Mouse (Mus musculus) lung, embryonic 16.5 days (tissue): Measurements from ENCODE around the gene 0610030E20Rik. TPM values are rescaled to one million over a fixed set of nuclear protein-coding genes. Genes with fewer than 3 reads are reported as not detected.
A peak's percentile ranks its signal among the peaks of the same experiment; 100 is the strongest.

Experiments used
- ATAC-seq: fragments of 200-750 bp; cut with Nextera tagmentation; 2 replicates; pipeline ENCODE4 v1.8.0; 2017; ENCODE audit warnings: low read depth, mild to moderate bottlenecking, moderate library complexity
- H3K27ac ChIP-seq: fragments of 300-500 bp; sonication (generic); 2 replicates; pipeline ENCODE4 v1.5.1; 2014; ENCODE audit warnings: mild to moderate bottlenecking, control low read depth, low read length
- H3K27me3 ChIP-seq: fragments of 300-500 bp; sonication (generic); 2 replicates; pipeline ENCODE4 v1.6.1; 2014; ENCODE audit warnings: low read depth, low read length, mixed read lengths; ENCODE audit not compliant: control insufficient read depth, insufficient read depth
- H3K36me3 ChIP-seq: fragments of 300-500 bp; sonication (generic); 2 replicates; pipeline ENCODE4 v1.6.1; 2014; ENCODE audit warnings: low read length; ENCODE audit not compliant: control insufficient read depth, insufficient read depth
- H3K4me1 ChIP-seq: fragments of 300-500 bp; sonication (generic); replicated peaks from 2 replicates; pipeline ENCODE4 v1.6.1; 2014; ENCODE audit warnings: low read length, mixed read lengths; ENCODE audit not compliant: control insufficient read depth, insufficient read depth
- H3K4me2 ChIP-seq: fragments of 300-500 bp; sonication (generic); 2 replicates; pipeline ENCODE4 v1.6.1; 2014; ENCODE audit warnings: low read depth, low read length, control low read depth
- H3K4me3 ChIP-seq: fragments of 300-500 bp; sonication (generic); 2 replicates; pipeline ENCODE4 v1.5.1; 2014; ENCODE audit warnings: mild to moderate bottlenecking, low read length, control low read depth
- H3K9ac ChIP-seq: fragments of 300-500 bp; sonication (generic); 2 replicates; pipeline ENCODE4 v1.6.1; 2014; ENCODE audit warnings: low read length, control low read depth
- H3K9me3 ChIP-seq: fragments of 300-500 bp; sonication (generic); 2 replicates; pipeline ENCODE4 v1.6.1; 2016; ENCODE audit warnings: low read length; ENCODE audit not compliant: control insufficient read depth
- WGBS: fragments of 180-500 bp; shearing (Covaris S2); extraction: QIAGEN DNeasy Blood & Tissue Kit; methylation state at CpG from one replicate; pipeline ENCODE4 v1.1.7; 2014; 5-methylcytosine and 5-hydroxymethylcytosine counted together
- polyA plus RNA-seq: library from polyadenylated mRNA; unstranded; fragments of >200 nt; fragmentation: Nextera tagmentation; extraction: Ambion mirVana; gene quantifications from 2 replicates; pipeline ENCODE4 v1.2.1, GENCODE M21; 2015

0610030E20Rik gene
- polyA plus RNA-seq, 1 experiment from 2014 or later = 33.2 TPM

DNA sequence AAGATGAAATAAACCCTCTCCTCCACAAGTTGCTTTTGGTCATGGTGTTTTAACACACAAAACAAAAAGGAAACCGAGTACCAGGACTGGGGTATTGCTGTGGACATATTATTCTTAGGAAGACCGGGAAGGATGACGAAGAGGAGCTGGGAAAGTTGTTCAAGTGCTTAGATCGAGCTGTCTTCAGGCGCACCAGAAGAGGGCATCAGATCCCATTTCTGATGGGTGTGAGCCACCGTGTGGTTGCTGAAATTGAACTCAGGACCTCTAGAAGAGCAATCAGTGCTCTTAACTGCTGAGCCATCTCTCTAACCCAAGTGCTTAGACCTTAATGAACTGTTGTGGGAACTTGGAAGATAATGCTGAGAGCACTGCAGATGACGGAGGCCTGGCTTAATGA is 16.9 kb downstream of the 0610030E20Rik start:
- H3K27me3 ChIP-seq = no peaks in the 10 kb centered on the region
- no peak for ATAC-seq
- H3K27ac ChIP-seq = no peak overlapping the region
- no peak overlapping the region for H3K4me2 ChIP-seq
- WGBS = 37% methylated on average over 7 of the region's 7 CpGs
- H3K4me1 ChIP-seq = peaks cover 24% of the 10 kb centered on the region
- peaks cover 7% of the 10 kb centered on the region; the same call in 1 of the 2 replicates for H3K36me3 ChIP-seq
- H3K9ac ChIP-seq = no peak overlapping the region
- H3K9me3 ChIP-seq = no peaks in the 10 kb centered on the region
- no peak overlapping the region for H3K4me3 ChIP-seq

DNA sequence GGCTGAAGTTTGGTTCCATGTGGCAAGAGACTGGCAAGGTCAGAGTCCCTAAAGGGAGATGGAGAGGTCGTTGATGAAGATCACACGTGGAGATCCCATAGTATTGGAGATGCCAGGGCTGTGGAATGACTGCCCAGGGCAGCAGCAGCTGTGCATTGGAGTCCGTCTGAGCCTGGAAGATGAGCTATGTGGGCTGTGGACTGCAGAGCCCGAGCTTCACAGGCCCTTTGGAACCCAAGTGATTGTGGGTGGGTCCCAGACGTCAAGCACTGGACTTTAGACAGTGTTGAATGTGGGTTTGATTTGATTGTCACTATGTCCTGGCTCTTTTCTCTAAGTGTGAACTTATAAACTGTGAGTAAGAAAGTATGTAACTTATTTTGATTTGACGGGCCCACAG is 17.9 kb downstream of the 0610030E20Rik start:
- H3K27me3 ChIP-seq = no peaks in the 10 kb centered on the region
- peaks cover under 1% of the 10 kb centered on the region; the same call in 1 of the 2 replicates for H3K36me3 ChIP-seq
- no peak overlapping the region for H3K9ac ChIP-seq
- no peak for ATAC-seq
- H3K4me3 ChIP-seq = no peak overlapping the region
- H3K9me3 ChIP-seq = no peaks in the 10 kb centered on the region
- 60% methylated on average over 6 of the region's 6 CpGs for WGBS
- H3K4me1 ChIP-seq = peaks cover 25% of the 10 kb centered on the region
- H3K27ac ChIP-seq = no peak overlapping the region
- H3K4me2 ChIP-seq = no peak overlapping the region

DNA sequence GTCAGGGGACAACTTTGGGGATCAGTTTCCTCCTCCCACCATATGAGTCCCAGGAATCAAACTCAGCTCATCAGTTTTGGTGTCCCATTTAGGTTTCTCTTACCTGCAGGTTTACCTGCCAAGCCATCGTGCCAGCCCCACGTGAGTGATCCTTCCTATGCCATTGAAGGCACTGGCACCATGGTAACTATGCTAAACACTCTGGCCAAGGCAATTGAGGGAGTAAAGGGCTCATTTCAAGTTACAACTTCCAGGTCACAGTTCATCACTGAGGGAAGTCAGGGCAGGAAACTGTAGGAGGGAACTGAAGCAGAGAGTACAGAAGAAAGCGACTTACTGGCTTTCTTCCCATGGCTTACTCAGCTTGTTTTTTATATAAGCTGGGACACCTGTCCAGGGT is 19.2 kb downstream of the 0610030E20Rik start:
- Histone ChIP-seq H3K36me3 (no peaks in the 10 kb centered on the region), H3K4me2 (no peak overlapping the region), H3K9ac (no peak overlapping the region), H3K27ac (no peak overlapping the region), H3K4me1 (peaks cover 25% of the 10 kb centered on the region), H3K4me3 (no peak overlapping the region), H3K9me3 (no peaks in the 10 kb centered on the region), H3K27me3 (no peaks in the 10 kb centered on the region)
- no peak for ATAC-seq
- 61% methylated on average over 3 of the region's 3 CpGs for WGBS

DNA sequence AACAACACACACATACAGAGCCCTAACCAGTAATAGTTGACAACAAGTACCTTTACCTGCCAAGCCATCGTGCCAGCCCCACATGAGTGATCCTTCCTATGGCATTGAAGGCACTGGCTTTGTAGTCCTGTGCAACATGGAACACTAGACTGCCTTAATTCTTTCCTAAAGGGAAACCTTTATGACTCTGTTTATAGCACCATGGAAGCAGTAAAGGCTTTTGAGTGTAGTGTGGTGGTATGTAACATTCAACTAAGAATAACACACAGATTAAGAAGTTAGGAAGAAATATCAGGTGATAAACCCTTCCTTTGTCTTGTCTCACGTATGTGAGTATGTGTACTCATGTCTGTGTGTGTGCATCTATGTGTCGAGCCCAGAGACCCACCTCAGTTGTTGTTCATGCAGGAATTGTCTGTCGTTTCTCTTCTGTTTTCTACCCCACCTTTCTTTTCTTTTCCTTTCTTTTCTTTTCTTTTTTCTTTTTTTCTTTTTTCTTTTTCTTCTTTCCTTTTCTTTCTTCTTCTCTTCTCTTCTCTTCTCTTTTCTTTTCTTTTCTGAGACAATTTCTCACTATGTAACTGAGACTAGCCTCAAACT is 19.8 kb downstream of the 0610030E20Rik start, which contains the start of gene Rnf181:
TSS of gene Rnf181 (minus strand) at position 113 of the 600 bp plus-strand sequence.
- WGBS = 59% methylated on average over 4 of the region's 4 CpGs
- H3K27ac ChIP-seq = no peak within 1 kb of the TSS
- H3K27me3 ChIP-seq = no peaks in the 10 kb centered on the region
- ATAC-seq = no peak
- H3K36me3 ChIP-seq = no peaks in the 10 kb centered on the region
- no peaks in the 10 kb centered on the region for H3K9me3 ChIP-seq
- no peak within 1 kb of the TSS for H3K4me2 ChIP-seq
- H3K4me3 ChIP-seq = no peak within 1 kb of the TSS
- peaks cover 26% of the 10 kb centered on the region for H3K4me1 ChIP-seq
- H3K9ac ChIP-seq = no peak within 1 kb of the TSS

DNA sequence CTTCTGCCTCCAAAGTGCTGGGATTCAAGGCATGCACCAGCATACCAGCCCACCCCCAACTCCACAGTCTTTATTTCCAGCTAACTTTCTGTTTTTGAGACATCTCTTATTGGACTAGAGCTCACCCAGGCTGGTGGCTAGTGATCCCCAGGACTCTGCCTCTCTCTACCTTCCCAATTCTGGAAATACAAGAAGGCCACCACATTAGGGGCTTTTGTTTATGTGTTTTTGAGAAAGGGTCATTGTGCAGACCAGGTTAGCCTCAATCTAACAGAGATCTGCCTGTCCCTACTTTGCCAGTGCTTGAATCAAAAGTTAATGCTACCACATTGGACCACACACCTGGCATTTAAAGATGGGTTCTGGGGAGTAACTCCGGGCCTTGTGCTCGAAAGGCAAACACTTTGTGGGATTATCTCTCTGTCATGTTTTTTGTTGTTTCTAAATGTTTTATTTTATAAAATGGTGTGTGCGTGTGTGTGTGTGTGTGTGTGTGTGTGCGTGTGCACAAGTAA is 20.4 kb downstream of the 0610030E20Rik start:
- no peak overlapping the region for H3K27ac ChIP-seq
- no peaks in the 10 kb centered on the region for H3K36me3 ChIP-seq
- no peak for ATAC-seq
- WGBS = 78% methylated on average over 4 of the region's 4 CpGs
- H3K4me2 ChIP-seq = no peak overlapping the region
- no peak overlapping the region for H3K9ac ChIP-seq
- peaks cover 26% of the 10 kb centered on the region for H3K4me1 ChIP-seq
- no peak overlapping the region for H3K4me3 ChIP-seq
- H3K9me3 ChIP-seq = no peaks in the 10 kb centered on the region
- no peaks in the 10 kb centered on the region for H3K27me3 ChIP-seq

DNA sequence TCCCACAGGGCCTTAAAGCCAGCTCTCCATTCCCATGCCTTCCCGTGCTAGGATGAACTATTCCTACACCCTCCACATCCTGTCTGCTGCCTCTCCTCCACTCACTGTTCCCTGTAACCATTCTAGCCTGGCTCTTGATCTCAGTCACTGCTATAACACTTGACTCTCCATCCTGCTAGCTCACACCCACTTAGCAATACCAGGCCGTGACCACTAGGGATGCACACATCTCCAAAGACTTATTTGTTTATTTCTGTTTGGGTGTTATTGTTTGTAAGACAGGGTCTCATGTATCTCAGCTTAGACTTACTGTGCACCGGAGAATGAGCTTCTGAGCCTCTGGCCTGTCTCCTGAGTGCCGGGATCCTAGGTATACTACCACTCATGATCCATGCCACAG is 22.4 kb downstream of the 0610030E20Rik start:
- 79% methylated on average over 4 of the region's 4 CpGs for WGBS
- no peak overlapping the region for H3K9ac ChIP-seq
- H3K27ac ChIP-seq = no peak overlapping the region
- no peaks in the 10 kb centered on the region for H3K27me3 ChIP-seq
- H3K4me3 ChIP-seq = no peak overlapping the region
- H3K4me2 ChIP-seq = no peak overlapping the region
- no peak for ATAC-seq
- no peaks in the 10 kb centered on the region for H3K9me3 ChIP-seq
- H3K4me1 ChIP-seq = peaks cover 28% of the 10 kb centered on the region
- H3K36me3 ChIP-seq = no peaks in the 10 kb centered on the region

DNA sequence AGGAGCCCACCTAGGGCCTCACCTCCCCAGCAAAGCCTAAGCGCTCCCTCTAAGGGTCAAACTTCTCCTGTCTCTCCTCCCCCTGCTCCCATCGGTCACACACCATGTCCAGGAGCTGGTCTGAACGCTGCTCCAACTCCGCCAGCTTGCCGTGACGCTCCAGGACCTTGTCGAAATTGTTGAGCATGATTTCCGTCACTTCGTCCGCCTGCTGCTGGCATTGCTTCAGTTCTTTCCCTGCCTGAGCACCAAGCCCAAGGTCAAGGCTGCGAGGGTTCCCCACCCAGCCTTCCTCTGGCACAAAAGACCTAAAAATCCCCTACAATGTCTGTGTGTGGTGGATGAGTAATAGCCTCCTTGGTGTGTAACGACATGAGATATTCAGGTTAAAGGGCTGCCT is 23.0 kb downstream of the 0610030E20Rik start:
- no peak overlapping the region for H3K4me3 ChIP-seq
- 67% methylated on average over 12 of the region's 12 CpGs for WGBS
- no peak overlapping the region for H3K4me2 ChIP-seq
- peak overlapping the region; percentile 81; the same call in 1 of the 2 replicates for H3K27ac ChIP-seq
- no peaks in the 10 kb centered on the region for H3K9me3 ChIP-seq
- no peak for ATAC-seq
- H3K36me3 ChIP-seq = no peaks in the 10 kb centered on the region
- H3K27me3 ChIP-seq = no peaks in the 10 kb centered on the region
- H3K4me1 ChIP-seq = peaks cover 33% of the 10 kb centered on the region
- H3K9ac ChIP-seq = no peak overlapping the region

DNA sequence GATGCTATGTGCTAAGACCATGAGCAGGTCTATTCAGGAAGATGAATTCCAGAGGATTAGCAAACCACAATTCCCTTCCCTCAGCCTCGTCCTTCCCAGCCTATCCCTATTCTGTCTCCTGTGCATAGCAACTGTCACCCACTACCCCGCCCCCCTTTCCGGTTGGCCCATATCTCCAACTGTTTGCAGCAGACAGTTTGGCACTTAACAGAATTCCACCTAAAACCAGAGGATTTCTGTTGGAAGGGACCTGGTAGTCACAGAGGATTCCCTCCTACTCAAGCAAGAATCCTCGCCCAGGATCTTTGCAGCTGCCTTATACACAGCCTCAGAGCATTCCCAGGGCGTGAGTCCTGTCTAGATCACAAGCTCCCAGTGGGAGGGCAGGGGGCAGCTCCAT is 24.0 kb downstream of the 0610030E20Rik start:
- peak overlapping the region; percentile 81 for H3K27ac ChIP-seq
- no peaks in the 10 kb centered on the region for H3K27me3 ChIP-seq
- no peaks in the 10 kb centered on the region for H3K36me3 ChIP-seq
- H3K4me2 ChIP-seq = no peak overlapping the region
- no peak overlapping the region for H3K4me3 ChIP-seq
- H3K4me1 ChIP-seq = peaks cover 33% of the 10 kb centered on the region
- 22% methylated on average over 5 of the region's 5 CpGs for WGBS
- ATAC-seq = peak; percentile 57
- H3K9me3 ChIP-seq = no peaks in the 10 kb centered on the region
- H3K9ac ChIP-seq = peak overlapping the region; percentile 17; the same call in 1 of the 2 replicates

DNA sequence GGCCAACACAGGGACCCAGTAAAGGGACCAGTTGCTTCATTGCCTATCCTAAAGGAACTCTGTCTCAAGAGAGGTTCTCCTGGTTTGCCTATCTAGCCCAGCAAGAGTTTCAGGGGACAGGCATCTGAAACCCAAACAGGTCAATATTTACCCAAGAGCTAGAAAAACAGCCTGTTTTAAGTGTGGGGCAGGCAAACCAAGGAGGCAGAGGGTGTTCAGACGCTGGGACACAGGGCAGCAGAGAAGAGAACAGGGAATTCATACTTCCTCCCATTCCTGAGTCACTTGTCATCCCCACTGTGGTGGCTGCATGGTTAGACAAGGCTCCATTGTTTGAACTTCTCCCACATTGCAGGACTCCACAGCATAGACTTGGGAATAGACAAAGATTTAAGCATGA is 24.5 kb downstream of the 0610030E20Rik start:
- 14% methylated on average over 1 of the region's 1 CpGs for WGBS
- Histone ChIP-seq H3K4me3 (no peak overlapping the region), H3K27me3 (no peaks in the 10 kb centered on the region), H3K9ac (peak overlapping the region; percentile 8; the same call in 1 of the 2 replicates), H3K4me2 (no peak overlapping the region), H3K4me1 (peaks cover 33% of the 10 kb centered on the region), H3K27ac (peak overlapping the region; percentile 81), H3K9me3 (no peaks in the 10 kb centered on the region), H3K36me3 (no peaks in the 10 kb centered on the region)
- no peak for ATAC-seq
